Mouse (Mus musculus): ENCODE data around the gene Socs7.

GRCm38 (mm10) chr11:97393658-97394057 is 31.3 kb downstream of the Socs7 start:
- no peak for TF ChIP-seq POLR2A (IDR thresholded peaks at IDR 0.05; ENCODE audit: insufficient read depth, low read length)
- no peak for TF ChIP-seq CTCF (IDR thresholded peaks at IDR 0.05; ENCODE audit: low read depth, low read length)
